Mouse (Mus musculus): ENCODE data around the gene Nr2f1. TPM values are rescaled to one million over a fixed set of nuclear protein-coding genes. Genes with fewer than 3 reads are reported as not detected.

Gene Nr2f1
- polyA plus RNA-seq, 1 experiment from 2014 or later: 14.1 TPM

DNA sequence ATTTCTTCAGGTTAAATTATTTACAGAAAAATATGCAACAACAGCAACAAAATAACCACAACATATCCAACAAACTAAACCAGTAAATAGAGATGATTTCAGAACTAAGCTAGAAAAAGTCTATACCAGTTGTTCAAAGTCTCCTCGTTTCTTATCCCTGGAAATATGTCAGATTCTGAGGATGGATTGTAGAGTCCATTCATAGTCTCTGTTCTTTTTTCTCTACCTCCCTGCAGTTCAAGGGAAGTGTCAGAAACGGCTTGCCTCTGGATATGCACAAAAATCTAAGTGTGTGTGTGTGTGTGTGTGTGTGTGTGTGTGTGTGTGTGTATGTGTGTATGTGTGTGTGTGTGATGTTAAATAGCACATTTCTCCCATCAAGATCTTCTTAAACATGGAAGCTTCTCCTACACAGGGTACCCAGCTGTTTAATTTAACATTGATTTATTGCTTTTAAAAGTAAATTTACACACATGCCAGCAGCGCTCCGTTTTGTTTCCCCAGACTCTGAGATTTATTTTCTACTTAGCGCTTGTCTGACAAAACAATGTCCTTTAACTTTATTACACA lies 22.1 kb downstream of the Nr2f1 start:
- H3K4me1 ChIP-seq: peaks cover 19% of the 10 kb centered on the region
- WGBS: 33% methylated on average over 5 of the region's 5 CpGs
- no peak overlapping the region for H3K9ac ChIP-seq
- H3K4me2 ChIP-seq: no peak overlapping the region
- H3K4me3 ChIP-seq: no peak overlapping the region
- no peak for ATAC-seq (ENCODE audit: insufficient number of reproducible peaks, insufficient read depth, low FRiP score, low TSS enrichment, low read depth)
- no peaks in the 10 kb centered on the region for H3K9me3 ChIP-seq
- H3K27ac ChIP-seq: no peak overlapping the region
- H3K27me3 ChIP-seq: peaks cover 96% of the 10 kb centered on the region
- H3K36me3 ChIP-seq: no peaks in the 10 kb centered on the region

DNA sequence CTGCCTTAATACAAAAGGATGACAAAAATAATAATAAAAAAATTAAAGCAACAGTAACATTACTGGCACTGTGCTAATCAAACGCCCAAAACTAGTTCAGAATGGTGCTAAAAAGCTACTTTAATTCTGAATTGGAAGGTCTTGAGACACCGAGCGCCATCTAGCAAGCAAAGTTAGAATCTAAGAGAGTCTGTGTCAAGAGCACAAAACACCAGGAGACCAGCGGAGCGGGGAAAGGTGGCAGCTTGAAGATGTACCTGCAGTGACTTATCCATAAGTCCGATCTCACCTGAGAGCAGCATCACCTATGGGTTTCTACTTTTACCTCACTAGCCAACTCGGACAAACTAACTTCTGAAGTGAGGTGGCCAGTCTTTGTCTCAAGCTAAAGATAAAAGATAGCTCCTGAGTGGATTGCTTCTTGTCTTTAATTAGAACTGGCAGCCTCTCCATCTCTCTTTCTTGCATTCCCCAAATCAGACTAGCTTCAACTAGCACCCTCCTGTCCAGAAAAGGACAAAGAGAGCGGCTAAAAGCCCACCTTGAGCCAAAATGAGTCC lies 23.7 kb downstream of the Nr2f1 start:
- peaks cover 94% of the 10 kb centered on the region for H3K27me3 ChIP-seq
- H3K9ac ChIP-seq: no peak overlapping the region
- H3K4me2 ChIP-seq: no peak overlapping the region
- no peak overlapping the region for H3K4me3 ChIP-seq
- 2% methylated on average over 8 of the region's 8 CpGs for WGBS
- H3K36me3 ChIP-seq: no peaks in the 10 kb centered on the region
- no peak for ATAC-seq (ENCODE audit: insufficient number of reproducible peaks, insufficient read depth, low FRiP score, low TSS enrichment, low read depth)
- H3K9me3 ChIP-seq: no peaks in the 10 kb centered on the region
- H3K4me1 ChIP-seq: peaks cover 8% of the 10 kb centered on the region
- H3K27ac ChIP-seq: no peak overlapping the region

DNA sequence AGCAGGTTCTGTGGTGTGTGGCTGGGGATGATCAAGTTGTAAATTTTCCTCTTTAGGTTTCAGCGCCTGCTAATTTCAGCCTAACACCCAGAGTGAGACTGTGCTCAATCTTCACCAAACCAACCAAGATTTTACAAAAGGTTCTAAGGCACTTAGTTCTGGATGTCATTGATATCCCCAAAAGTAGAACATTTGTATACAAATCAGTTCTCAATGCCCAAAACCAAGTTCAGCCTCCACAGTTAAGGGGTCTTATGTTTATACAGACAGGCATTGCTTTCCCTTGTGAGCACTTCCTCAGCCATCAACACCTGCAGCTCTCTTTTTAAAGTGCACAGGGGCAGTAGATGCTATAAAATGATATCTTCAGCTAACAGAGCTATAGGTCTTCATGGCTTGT lies 24.7 kb downstream of the Nr2f1 start:
- Histone ChIP-seq H3K4me1 (peaks cover 8% of the 10 kb centered on the region), H3K36me3 (no peaks in the 10 kb centered on the region), H3K27me3 (peaks cover 92% of the 10 kb centered on the region), H3K9me3 (no peaks in the 10 kb centered on the region), H3K4me2 (no peak overlapping the region), H3K4me3 (no peak overlapping the region), H3K27ac (no peak overlapping the region), H3K9ac (no peak overlapping the region)
- no peak for ATAC-seq (ENCODE audit: insufficient number of reproducible peaks, insufficient read depth, low FRiP score, low TSS enrichment, low read depth)
- 10% methylated on average over 1 of the region's 1 CpGs for WGBS

DNA sequence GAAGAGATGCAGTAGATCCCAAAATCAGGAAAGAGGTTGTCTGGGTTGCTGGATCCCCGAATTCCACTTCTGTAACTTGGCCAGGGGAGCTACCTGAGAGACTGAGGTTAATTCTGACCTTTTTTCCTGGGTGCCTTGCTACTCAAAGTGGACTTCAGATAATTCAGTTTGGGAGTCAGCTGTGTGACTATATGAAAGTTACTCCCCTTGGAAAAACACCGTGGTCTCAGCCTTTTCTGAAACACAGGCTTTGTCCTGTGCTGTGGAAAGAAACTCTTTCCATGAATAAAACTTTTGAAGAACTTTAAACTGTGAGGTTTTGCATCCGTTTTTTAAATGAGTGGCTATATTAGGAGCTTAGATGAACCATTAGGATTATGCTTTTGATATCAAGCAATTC lies 25.4 kb downstream of the Nr2f1 start:
- Histone ChIP-seq H3K9ac (no peak overlapping the region), H3K9me3 (no peaks in the 10 kb centered on the region), H3K4me1 (peaks cover under 1% of the 10 kb centered on the region), H3K27me3 (peaks cover 92% of the 10 kb centered on the region), H3K4me3 (no peak overlapping the region), H3K4me2 (no peak overlapping the region), H3K27ac (no peak overlapping the region), H3K36me3 (no peaks in the 10 kb centered on the region)
- 4% methylated on average over 3 of the region's 3 CpGs for WGBS
- ATAC-seq (ENCODE audit: insufficient number of reproducible peaks, insufficient read depth, low FRiP score, low TSS enrichment, low read depth): no peak

DNA sequence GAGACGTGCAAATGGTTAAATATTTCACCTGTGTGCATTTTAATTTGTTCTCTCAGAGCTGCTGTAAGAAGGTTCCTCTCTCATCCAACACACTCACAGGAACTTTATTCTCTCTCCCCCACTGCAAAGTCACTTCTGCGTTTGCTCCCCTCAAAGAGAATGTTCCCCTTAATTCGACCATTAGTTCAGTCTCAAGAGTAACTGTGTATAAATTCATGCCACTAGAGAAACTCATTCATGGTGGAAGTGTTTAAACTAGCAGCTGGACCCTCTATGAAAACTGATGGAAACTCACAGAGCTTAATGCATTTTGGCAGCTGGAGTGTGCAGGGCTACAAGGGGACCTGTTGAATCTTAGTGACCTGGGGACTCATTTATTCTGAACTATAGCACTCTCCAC lies 26.7 kb downstream of the Nr2f1 start:
- no peak overlapping the region for H3K9ac ChIP-seq
- WGBS: 3% methylated on average over 3 of the region's 3 CpGs
- H3K4me2 ChIP-seq: no peak overlapping the region
- H3K27ac ChIP-seq: no peak overlapping the region
- H3K9me3 ChIP-seq: no peaks in the 10 kb centered on the region
- peaks cover 89% of the 10 kb centered on the region for H3K27me3 ChIP-seq
- no peak for ATAC-seq (ENCODE audit: insufficient number of reproducible peaks, insufficient read depth, low FRiP score, low TSS enrichment, low read depth)
- H3K4me1 ChIP-seq: no peaks in the 10 kb centered on the region; the same call in 1 of the 2 replicates
- no peak overlapping the region for H3K4me3 ChIP-seq
- no peaks in the 10 kb centered on the region for H3K36me3 ChIP-seq

DNA sequence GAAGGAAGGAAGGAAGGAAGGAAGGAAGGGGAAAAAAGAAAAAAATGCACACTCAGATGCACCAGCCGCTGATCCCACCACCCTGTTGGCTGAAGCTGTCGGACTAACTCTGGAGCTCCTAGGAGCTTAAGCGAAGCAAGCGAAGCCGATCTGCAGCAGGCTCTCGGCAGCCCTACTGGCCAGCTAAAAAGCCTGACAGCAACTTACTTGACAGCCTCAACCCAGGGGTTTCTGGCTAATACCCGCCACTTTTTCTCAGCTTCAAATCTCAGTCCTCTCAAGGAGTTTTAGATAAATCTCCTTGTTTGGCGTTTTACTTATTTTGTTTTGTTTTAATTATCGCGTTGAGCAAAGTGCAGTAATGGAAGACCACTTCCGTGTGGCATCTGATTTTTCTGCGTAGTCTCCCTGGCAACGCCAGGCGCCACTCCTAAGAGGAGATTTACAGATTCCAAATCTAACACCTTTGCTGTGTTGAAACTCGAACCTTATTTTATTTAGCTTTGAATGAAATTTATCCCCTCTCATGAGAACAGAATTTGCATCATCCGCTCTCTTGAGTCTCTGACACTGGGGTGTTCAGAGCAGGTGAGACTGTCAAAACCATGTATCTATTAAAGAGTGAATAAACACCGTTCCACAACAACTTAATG lies 27.4 kb downstream of the Nr2f1 start:
- no peak overlapping the region for H3K27ac ChIP-seq
- no peak overlapping the region for H3K4me2 ChIP-seq
- no peak overlapping the region for H3K4me3 ChIP-seq
- no peaks in the 10 kb centered on the region for H3K9me3 ChIP-seq
- H3K27me3 ChIP-seq: peaks cover 91% of the 10 kb centered on the region
- H3K9ac ChIP-seq: no peak overlapping the region
- no peaks in the 10 kb centered on the region; the same call in 1 of the 2 replicates for H3K4me1 ChIP-seq
- no peaks in the 10 kb centered on the region for H3K36me3 ChIP-seq
- WGBS: 1% methylated on average over 17 of the region's 17 CpGs
- ATAC-seq (ENCODE audit: insufficient number of reproducible peaks, insufficient read depth, low FRiP score, low TSS enrichment, low read depth): no peak

DNA sequence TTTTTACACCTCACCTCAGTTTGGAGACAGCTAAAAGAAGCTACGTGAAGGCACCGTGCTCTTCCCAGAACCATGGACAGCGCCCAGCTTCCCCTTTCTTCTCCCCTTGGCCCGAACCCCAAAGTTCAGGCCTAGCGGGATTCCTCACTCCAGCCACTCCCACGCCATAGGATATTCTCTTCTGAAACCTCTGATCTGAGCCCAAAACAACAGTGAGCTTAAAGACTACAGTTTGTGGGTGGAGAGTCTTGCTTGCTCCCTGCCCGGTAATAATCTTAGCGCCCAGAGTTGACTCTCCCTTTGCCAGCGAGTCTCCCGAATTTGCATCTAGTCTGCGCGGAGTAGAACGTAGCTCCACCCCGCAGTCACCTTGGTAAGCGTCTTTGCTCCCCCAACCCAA lies 28.2 kb downstream of the Nr2f1 start:
- Histone ChIP-seq H3K4me3 (no peak overlapping the region), H3K4me1 (no peaks in the 10 kb centered on the region; the same call in 1 of the 2 replicates), H3K36me3 (no peaks in the 10 kb centered on the region), H3K9me3 (no peaks in the 10 kb centered on the region), H3K4me2 (peak overlapping the region; percentile 35), H3K27me3 (peaks cover 89% of the 10 kb centered on the region), H3K27ac (no peak overlapping the region), H3K9ac (no peak overlapping the region)
- no peak for ATAC-seq (ENCODE audit: insufficient number of reproducible peaks, insufficient read depth, low FRiP score, low TSS enrichment, low read depth)
- under 1% methylated on average over 15 of the region's 15 CpGs for WGBS

DNA sequence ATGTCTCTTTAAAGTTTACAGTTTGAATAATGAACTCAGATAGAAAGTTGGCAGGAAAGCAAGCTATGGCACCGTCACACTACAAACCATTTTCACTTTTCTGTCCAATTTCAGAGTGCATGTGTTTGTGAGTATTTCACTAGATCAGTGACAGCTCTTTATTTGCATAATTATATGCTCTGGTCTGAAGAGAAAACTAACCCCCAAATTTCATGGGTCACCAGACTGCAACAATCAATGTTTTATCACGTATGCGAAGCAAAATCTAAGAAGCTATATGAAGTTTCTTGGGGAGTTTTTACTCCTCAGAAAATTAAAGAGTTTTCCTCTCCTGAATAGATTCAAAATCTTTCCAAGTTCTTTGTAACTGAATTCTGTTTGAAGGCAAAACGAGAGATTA lies 31.4 kb downstream of the Nr2f1 start:
- WGBS: 26% methylated on average over 4 of the region's 4 CpGs
- H3K36me3 ChIP-seq: no peaks in the 10 kb centered on the region
- ATAC-seq (ENCODE audit: insufficient number of reproducible peaks, insufficient read depth, low FRiP score, low TSS enrichment, low read depth): no peak
- H3K27me3 ChIP-seq: peaks cover 90% of the 10 kb centered on the region
- no peak overlapping the region for H3K9ac ChIP-seq
- no peak overlapping the region for H3K27ac ChIP-seq
- H3K4me1 ChIP-seq: no peaks in the 10 kb centered on the region; the same call in 1 of the 2 replicates
- H3K4me2 ChIP-seq: no peak overlapping the region
- H3K9me3 ChIP-seq: no peaks in the 10 kb centered on the region
- no peak overlapping the region for H3K4me3 ChIP-seq

DNA sequence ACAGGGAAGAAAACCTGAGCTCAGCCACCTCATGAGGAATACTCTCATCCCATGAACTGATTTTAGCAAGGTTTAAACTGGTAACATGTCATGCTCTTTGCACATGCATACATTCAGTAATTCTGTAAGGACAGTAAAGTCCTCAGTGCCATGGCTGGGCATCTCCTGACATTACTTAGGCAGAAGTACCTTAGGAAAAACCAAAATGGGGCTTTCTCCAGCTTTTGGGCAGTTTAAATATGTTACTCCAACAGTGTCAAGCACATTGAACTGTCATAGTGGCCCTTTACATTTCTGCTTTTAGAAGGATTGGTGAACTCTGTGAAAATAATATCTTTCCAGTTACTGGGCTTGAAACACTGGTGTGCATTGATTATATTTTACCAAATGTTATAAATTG lies 34.6 kb downstream of the Nr2f1 start:
- Histone ChIP-seq H3K27me3 (peaks cover 75% of the 10 kb centered on the region), H3K4me3 (no peak overlapping the region), H3K36me3 (no peaks in the 10 kb centered on the region), H3K4me1 (no peaks in the 10 kb centered on the region; the same call in 1 of the 2 replicates), H3K9ac (no peak overlapping the region), H3K9me3 (no peaks in the 10 kb centered on the region), H3K27ac (no peak overlapping the region), H3K4me2 (no peak overlapping the region)
- ATAC-seq (ENCODE audit: insufficient number of reproducible peaks, insufficient read depth, low FRiP score, low TSS enrichment, low read depth): no peak

DNA sequence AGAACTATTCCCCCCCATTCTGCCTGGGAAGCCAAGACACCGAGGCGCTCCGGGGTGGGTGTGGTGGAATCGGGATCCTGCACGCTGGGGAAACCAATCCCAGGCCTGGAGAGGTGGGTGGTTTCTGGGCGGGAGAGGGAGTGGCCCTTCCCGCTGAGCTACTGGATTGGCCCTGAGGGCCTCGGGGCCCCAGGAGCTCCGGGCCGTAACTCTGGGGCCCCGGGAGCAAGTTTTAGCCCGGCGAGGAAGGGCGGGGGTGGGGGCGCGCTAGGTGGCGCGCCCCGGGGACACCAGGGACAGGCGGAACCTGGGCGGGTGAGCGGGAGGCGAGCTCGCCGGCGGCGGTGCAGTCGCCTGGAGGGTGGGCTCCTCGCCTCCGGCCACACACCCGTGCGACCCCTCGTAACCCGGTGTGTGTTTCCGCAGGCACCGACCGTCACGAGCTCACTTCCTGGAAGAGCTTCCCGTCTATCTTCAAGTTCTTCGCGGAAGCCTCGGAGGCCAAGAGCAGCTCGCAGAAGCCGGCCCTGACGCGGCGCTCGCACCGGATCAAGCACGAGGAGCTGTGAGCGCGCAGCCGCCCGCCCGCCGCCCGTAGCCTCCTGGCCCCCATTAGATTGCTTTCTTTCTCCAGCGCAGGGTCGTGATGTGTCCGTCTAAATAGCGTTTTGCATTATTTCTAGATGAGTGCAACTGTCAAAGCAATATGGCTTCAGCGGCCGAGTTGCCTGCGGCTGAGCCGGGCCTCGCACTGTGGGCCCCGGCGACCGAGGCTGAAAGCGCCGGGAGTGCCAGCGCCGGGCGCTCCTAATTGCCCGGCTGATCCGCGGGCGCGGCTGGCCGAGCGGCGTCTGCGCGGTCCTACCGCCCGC lies 36.2 kb downstream of the Nr2f1 start:
- Histone ChIP-seq H3K4me3 (peak overlapping the region; percentile 59), H3K4me2 (peak overlapping the region; percentile 97), H3K36me3 (no peaks in the 10 kb centered on the region), H3K4me1 (no peaks in the 10 kb centered on the region; the same call in 1 of the 2 replicates), H3K27me3 (peaks cover 62% of the 10 kb centered on the region), H3K27ac (no peak overlapping the region), H3K9me3 (no peaks in the 10 kb centered on the region), H3K9ac (peak overlapping the region; percentile 70)
- ATAC-seq (ENCODE audit: insufficient number of reproducible peaks, insufficient read depth, low FRiP score, low TSS enrichment, low read depth): peak; percentile 90
- WGBS: under 1% methylated on average over 86 of the region's 86 CpGs

DNA sequence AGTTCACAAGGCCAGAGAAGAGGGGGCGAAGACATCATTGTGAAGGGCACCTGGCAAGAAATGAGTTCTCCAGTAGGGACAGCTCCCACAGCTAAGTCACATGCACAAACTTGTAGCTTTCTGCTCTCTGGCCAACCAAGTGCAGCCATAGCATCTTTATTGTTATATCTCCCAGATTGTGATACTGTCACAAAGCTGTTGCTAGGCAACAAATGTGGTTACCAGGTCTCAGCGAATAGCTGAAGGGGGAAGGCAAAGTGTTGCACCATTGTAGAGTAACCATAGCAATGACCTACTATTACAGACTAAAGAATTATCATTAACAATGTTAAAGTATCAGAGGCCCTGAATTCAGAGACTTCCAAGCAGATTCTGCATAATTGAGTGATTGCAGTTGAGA lies 37.4 kb downstream of the Nr2f1 start:
- no peaks in the 10 kb centered on the region; the same call in 1 of the 2 replicates for H3K4me1 ChIP-seq
- H3K27me3 ChIP-seq: peaks cover 51% of the 10 kb centered on the region
- H3K4me2 ChIP-seq: no peak overlapping the region
- H3K4me3 ChIP-seq: no peak overlapping the region
- no peaks in the 10 kb centered on the region for H3K36me3 ChIP-seq
- H3K9me3 ChIP-seq: no peaks in the 10 kb centered on the region
- ATAC-seq (ENCODE audit: insufficient number of reproducible peaks, insufficient read depth, low FRiP score, low TSS enrichment, low read depth): no peak
- no peak overlapping the region for H3K9ac ChIP-seq
- WGBS: 58% methylated on average over 2 of the region's 2 CpGs
- H3K27ac ChIP-seq: no peak overlapping the region

All from embryonic facial prominence, embryonic 13.5 days (tissue).